Mouse (Mus musculus): ENCODE data around the gene Pou2f2. TPM values are rescaled to one million over a fixed set of nuclear protein-coding genes. Genes with fewer than 3 reads are reported as not detected.

The Pou2f2 gene
- total and polyA plus RNA-seq, 2 experiments from 2014 or later, result 6.0 to 21.2 TPM

DNA sequence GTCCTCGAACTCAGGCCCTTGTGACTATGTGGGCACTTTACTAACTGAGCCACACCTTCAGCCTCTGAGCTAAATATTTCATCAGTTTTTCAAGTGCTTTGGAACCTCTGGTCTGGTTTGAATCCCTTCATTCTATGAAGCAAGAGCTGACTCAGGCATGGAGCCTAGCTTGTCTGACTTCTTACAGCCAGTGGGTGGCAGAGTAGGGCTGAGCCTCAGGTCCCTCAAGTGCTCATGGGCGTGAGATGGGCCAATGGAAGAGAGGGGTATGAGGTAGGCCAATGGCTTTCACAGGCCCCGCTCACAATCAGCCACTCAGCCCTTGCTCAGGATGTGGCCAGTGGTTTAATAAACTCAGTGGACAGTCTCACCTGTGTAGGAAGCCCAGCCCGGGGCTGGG is 79.9 kb downstream of the Pou2f2 start:
- Histone ChIP-seq H3K4me1 (ENCODE audit: insufficient read depth) (no peaks in the 10 kb centered on the region), H3K27me3 (ENCODE audit: insufficient read depth, low read length) (no peaks in the 10 kb centered on the region), H3K36me3 (ENCODE audit: insufficient read depth) (peaks cover 27% of the 10 kb centered on the region), H3K9me3 (ENCODE audit: low read length) (no peaks in the 10 kb centered on the region), H3K27ac (ENCODE audit: low read depth, low read length) (no peak overlapping the region), H3K4me3 (ENCODE audit: low read depth, low read length) (no peak overlapping the region), H3K4me2 (ENCODE audit: low read depth) (no peak overlapping the region), H3K9ac (no peak overlapping the region)
- ATAC-seq (peak; percentile 66), DNase-seq (no peak)
- TF ChIP-seq CTCF (IDR thresholded peaks at IDR 0.05; ENCODE audit: low read depth), result peak; percentile 54
- WGBS, result 44% methylated on average over 4 of the region's 4 CpGs

DNA sequence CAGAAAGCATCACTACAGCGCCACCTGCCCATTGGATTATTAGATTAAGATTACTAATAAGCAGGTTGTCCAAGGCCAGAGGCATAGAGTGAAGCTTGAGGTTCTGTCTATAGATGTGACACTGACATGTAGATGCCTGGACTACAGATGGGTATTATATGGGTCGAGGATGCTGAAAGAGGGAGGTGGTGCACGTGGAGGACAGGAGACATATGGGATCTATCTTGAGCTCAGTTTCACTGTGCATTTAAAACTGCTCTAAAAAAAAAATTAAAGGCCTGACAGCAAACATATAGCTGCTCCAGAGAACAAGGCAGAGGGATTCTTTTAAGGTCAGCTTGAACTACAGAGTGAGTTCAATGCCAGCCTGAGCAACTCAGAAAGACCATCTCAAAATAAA is 81.4 kb downstream of the Pou2f2 start:
- Histone ChIP-seq H3K27me3 (ENCODE audit: insufficient read depth, low read length) (no peaks in the 10 kb centered on the region), H3K4me3 (ENCODE audit: low read depth, low read length) (no peak overlapping the region), H3K36me3 (ENCODE audit: insufficient read depth) (peaks cover 27% of the 10 kb centered on the region), H3K4me2 (ENCODE audit: low read depth) (no peak overlapping the region), H3K9me3 (ENCODE audit: low read length) (no peaks in the 10 kb centered on the region), H3K9ac (no peak overlapping the region), H3K4me1 (ENCODE audit: insufficient read depth) (no peaks in the 10 kb centered on the region), H3K27ac (ENCODE audit: low read depth, low read length) (no peak overlapping the region)
- WGBS, result 79% methylated on average over 3 of the region's 3 CpGs
- no peak for DNase-seq
- TF ChIP-seq CTCF (IDR thresholded peaks at IDR 0.05; ENCODE audit: low read depth), result no peak
- ATAC-seq, result no peak

DNA sequence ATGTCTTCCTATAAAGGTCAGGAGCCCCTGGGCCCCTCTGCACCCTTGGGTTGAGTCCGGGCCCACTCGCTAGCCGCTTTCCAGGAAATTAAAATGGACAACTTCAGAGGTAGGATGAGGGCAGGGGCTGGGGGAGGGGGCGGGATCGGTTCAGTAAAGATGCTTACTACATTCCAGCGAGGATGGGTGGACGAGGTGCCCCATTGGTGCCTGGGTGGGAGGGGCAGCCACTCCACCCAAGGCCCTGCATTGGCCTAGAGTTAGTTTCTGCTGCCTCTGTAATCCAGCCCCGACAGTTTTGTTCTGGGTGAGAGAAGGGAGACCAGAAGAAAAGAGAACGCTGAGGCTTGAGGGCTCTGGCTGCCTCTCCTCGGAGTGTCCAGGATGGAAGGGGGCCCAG is 89.7 kb downstream of the Pou2f2 start:
- Histone ChIP-seq H3K36me3 (ENCODE audit: insufficient read depth) (peaks cover 6% of the 10 kb centered on the region), H3K9me3 (ENCODE audit: low read length) (no peaks in the 10 kb centered on the region), H3K9ac (no peak overlapping the region), H3K27me3 (ENCODE audit: insufficient read depth, low read length) (no peaks in the 10 kb centered on the region), H3K27ac (ENCODE audit: low read depth, low read length) (no peak overlapping the region), H3K4me3 (ENCODE audit: low read depth, low read length) (no peak overlapping the region), H3K4me1 (ENCODE audit: insufficient read depth) (no peaks in the 10 kb centered on the region), H3K4me2 (ENCODE audit: low read depth) (no peak overlapping the region)
- DNase-seq, result no peak
- 35% methylated on average over 10 of the region's 10 CpGs for WGBS
- ATAC-seq, result no peak
- no peak for TF ChIP-seq CTCF (IDR thresholded peaks at IDR 0.05; ENCODE audit: low read depth)

DNA sequence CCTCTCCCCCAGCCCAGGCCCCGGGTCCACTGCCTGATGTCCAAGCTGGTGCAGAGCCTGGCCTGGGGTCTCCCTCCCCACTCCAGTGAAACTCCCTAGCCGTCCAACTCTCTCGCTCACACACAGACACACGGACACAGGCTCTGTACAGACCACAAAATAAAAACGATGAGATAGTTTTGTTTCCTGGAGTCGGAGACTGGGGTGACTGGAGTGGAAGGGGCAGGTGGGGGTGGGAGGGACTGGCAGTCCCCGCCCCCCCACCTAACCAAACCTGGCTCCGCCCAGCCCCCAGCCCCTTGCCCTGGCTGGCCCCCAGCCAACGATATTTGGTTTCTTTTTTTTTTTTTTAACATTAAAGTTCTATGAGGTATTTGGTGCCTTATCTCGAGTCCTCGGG is 90.6 kb downstream of the Pou2f2 start:
- H3K36me3 ChIP-seq (ENCODE audit: insufficient read depth), result peaks cover 13% of the 10 kb centered on the region

DNA sequence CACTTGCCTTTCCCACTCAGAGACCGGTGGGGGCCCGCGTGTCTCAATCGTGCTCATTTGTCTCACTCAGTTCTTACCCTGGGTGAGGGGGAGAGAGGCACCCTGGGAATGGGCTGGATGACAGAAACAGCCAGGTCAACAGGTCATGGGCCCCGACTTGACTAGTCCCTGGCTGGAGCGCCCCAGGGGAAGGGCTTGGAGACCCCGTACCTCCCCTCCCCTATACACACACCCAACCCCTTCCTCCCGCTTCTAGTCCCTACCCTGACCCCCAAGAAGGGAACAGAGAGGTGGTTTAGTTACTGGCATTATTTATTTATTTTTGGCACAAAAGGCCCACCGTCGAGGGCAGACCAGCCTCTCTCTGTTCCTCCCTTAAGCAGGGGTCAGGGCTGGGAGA is 91.0 kb downstream of the Pou2f2 start:
- Histone ChIP-seq H3K27ac (ENCODE audit: low read depth, low read length) (no peak overlapping the region), H3K9me3 (ENCODE audit: low read length) (no peaks in the 10 kb centered on the region), H3K4me2 (ENCODE audit: low read depth) (no peak overlapping the region), H3K9ac (no peak overlapping the region), H3K4me3 (ENCODE audit: low read depth, low read length) (no peak overlapping the region), H3K27me3 (ENCODE audit: insufficient read depth, low read length) (no peaks in the 10 kb centered on the region), H3K36me3 (ENCODE audit: insufficient read depth) (peaks cover 16% of the 10 kb centered on the region), H3K4me1 (ENCODE audit: insufficient read depth) (no peaks in the 10 kb centered on the region)
- DNase-seq, result no peak
- ATAC-seq, result no peak
- 17% methylated on average over 10 of the region's 10 CpGs for WGBS
- TF ChIP-seq CTCF (IDR thresholded peaks at IDR 0.05; ENCODE audit: low read depth), result no peak

More for the DNA sequence above, 90.6 kb downstream of the Pou2f2 start:
- H3K27ac ChIP-seq (ENCODE audit: low read depth, low read length), result no peak overlapping the region
- DNase-seq, result no peak
- TF ChIP-seq CTCF (IDR thresholded peaks at IDR 0.05; ENCODE audit: low read depth), result no peak
- H3K4me3 ChIP-seq (ENCODE audit: low read depth, low read length), result no peak overlapping the region
- no peak for ATAC-seq
- no peak overlapping the region for H3K9ac ChIP-seq
- no peaks in the 10 kb centered on the region for H3K4me1 ChIP-seq (ENCODE audit: insufficient read depth)
- no peak overlapping the region for H3K4me2 ChIP-seq (ENCODE audit: low read depth)
- no peaks in the 10 kb centered on the region for H3K9me3 ChIP-seq (ENCODE audit: low read length)
- no peaks in the 10 kb centered on the region for H3K27me3 ChIP-seq (ENCODE audit: insufficient read depth, low read length)
- WGBS, result 34% methylated on average over 11 of the region's 11 CpGs

DNA sequence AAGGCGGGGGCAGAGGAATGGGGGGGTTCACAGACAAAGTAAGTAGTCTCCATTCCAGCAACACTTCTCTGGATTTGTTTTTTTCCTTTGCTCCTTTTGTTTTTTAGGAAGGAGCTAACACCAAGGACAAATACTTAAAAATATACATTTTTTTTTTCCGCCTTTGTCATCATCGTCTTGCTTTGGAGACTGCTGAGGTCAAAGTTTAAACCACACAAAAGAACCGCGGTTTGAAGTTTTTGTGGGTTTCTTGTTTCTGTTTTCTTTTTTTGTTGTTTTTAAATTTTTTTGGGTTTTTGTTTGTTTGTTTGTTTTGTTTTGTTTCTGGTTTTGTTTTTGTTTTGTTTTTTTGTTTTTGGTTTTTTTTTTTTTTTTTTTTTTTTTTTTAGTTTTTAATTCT is 91.6 kb downstream of the Pou2f2 start:
- WGBS, result 60% methylated on average over 5 of the region's 5 CpGs
- TF ChIP-seq CTCF (IDR thresholded peaks at IDR 0.05; ENCODE audit: low read depth), result no peak
- Histone ChIP-seq H3K4me3 (ENCODE audit: low read depth, low read length) (no peak overlapping the region), H3K27ac (ENCODE audit: low read depth, low read length) (no peak overlapping the region), H3K27me3 (ENCODE audit: insufficient read depth, low read length) (no peaks in the 10 kb centered on the region), H3K36me3 (ENCODE audit: insufficient read depth) (peaks cover 21% of the 10 kb centered on the region), H3K9me3 (ENCODE audit: low read length) (no peaks in the 10 kb centered on the region), H3K4me2 (ENCODE audit: low read depth) (no peak overlapping the region), H3K4me1 (ENCODE audit: insufficient read depth) (no peaks in the 10 kb centered on the region), H3K9ac (no peak overlapping the region)
- DNase-seq, result no peak
- ATAC-seq, result no peak

DNA sequence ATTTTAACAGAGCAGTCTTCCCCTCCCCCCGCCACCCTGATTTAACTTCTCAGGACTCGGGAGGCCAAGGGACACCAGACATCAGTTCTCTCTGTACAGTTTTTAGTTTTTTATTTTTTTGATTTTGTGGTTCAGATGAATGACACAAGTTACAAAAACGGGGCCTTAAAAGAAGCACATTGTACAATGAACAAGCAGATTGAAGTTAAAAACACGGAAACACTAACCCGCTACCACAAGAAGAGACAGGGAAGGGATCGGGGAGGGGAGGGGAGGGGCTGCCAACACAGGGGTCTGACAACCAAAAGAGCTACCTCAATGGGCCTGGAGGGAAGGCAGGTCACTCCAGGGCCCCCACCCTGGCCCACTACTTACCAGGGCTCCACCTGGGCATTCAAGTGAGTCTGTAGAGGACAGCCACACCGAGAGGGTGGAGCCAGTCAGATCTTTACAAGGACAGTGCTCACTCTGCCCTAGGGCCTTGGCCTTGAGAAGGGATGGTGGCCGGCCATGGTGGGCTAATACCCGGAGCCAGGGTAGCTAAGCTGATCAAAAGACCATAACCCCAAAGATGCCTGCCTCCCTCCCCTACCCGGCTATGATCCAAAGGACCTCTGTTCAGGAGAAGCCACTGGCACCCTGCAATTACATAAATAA is 92.1 kb downstream of the Pou2f2 start:
- WGBS, result 53% methylated on average over 10 of the region's 10 CpGs
- Histone ChIP-seq H3K9me3 (ENCODE audit: low read length) (no peaks in the 10 kb centered on the region), H3K9ac (no peak overlapping the region), H3K36me3 (ENCODE audit: insufficient read depth) (peaks cover 27% of the 10 kb centered on the region), H3K27ac (ENCODE audit: low read depth, low read length) (no peak overlapping the region; the same call in 1 of the 2 replicates), H3K4me2 (ENCODE audit: low read depth) (no peak overlapping the region), H3K4me3 (ENCODE audit: low read depth, low read length) (no peak overlapping the region), H3K27me3 (ENCODE audit: insufficient read depth, low read length) (no peaks in the 10 kb centered on the region), H3K4me1 (ENCODE audit: insufficient read depth) (no peaks in the 10 kb centered on the region)
- ATAC-seq (0 out of 2 replicates have a peak, but pooled peaks have one; percentile 7), DNase-seq (no peak)
- TF ChIP-seq CTCF (IDR thresholded peaks at IDR 0.05; ENCODE audit: low read depth), result no peak
